Mouse (Mus musculus) olfactory bulb, adult 2 months (tissue): ENCODE measurements around the gene Sh2d1a.

Experiments used
- CTCF ChIP-seq: fragments of 200-500 bp; IDR thresholded peaks from 2 replicates; pipeline ENCODE4 v1.5.1; 2012; ENCODE audit warnings: low read depth, mild to moderate bottlenecking, low read length, moderate library complexity; ENCODE audit not compliant: insufficient read depth
- POLR2A ChIP-seq: fragments of 200-500 bp; IDR thresholded peaks from 2 replicates; pipeline ENCODE4 v1.6.1; 2012; ENCODE audit warnings: mild to moderate bottlenecking, low read depth, low read length, moderate library complexity; ENCODE audit not compliant: insufficient read depth

GRCm38 (mm10) chrX:42512567-42512966 is 10.3 kb downstream of the Sh2d1a start:
- TF ChIP-seq CTCF = no peak
- no peak for TF ChIP-seq POLR2A
